Mouse (Mus musculus): ENCODE results near the gene Trap1.
"Not testable (repeated sequence)": the region's sequence is repeated elsewhere in the genome, so short reads cannot be mapped to it uniquely, and the experiment has no call there.

The Trap1 gene

GRCm38 (mm10) chr16:4077384-4078061 is at the start of gene Trap1:
Trap1 (minus strand) TSS chr16:4077827.
- DNase-seq, result peak; percentile 89 to 96

GRCm38 (mm10) chr16:4117072-4117471 is 39.4 kb upstream of the Trap1 start:
- DNase-seq, result no peak

GRCm38 (mm10) chr16:4100374-4100773 is 22.7 kb upstream of the Trap1 start:
- DNase-seq, result no peak

GRCm38 (mm10) chr16:4097521-4097920 is 19.9 kb upstream of the Trap1 start:
- DNase-seq, result peak; percentile 25 to 53

GRCm38 (mm10) chr16:4096898-4097297 is 19.3 kb upstream of the Trap1 start:
- DNase-seq, result no peak

GRCm38 (mm10) chr16:4096141-4096540 is 18.5 kb upstream of the Trap1 start:
- no peak for DNase-seq

- DNase-seq, result no peak
Measured at GRCm38 (mm10) chr16:4087214-4087913, 9.7 kb upstream of the Trap1 start.

GRCm38 (mm10) chr16:4085851-4086387 is 8.3 kb upstream of the Trap1 start:
- DNase-seq, result no peak

GRCm38 (mm10) chr16:4085051-4085450 is 7.4 kb upstream of the Trap1 start:
- DNase-seq, result no peak

GRCm38 (mm10) chr16:4080419-4080818 is 2.8 kb upstream of the Trap1 start:
- not testable (repeated sequence) for DNase-seq

- no peak for DNase-seq
Measured at GRCm38 (mm10) chr16:4079656-4080055, 2.0 kb upstream of the Trap1 start.

- peak in 1 of 2 experiments; percentile 21 for DNase-seq
Measured at GRCm38 (mm10) chr16:4078302-4078701, 675 bp upstream of the Trap1 start.

- DNase-seq, result no peak
Measured at GRCm38 (mm10) chr16:4074836-4075235, 2.8 kb downstream of the Trap1 start.

- no peak for DNase-seq
Measured at GRCm38 (mm10) chr16:4074297-4074696, 3.3 kb downstream of the Trap1 start.

- peak; percentile 49 for DNase-seq
Measured at GRCm38 (mm10) chr16:4068588-4068987, 9.0 kb downstream of the Trap1 start.

GRCm38 (mm10) chr16:4064945-4065344 is 12.7 kb downstream of the Trap1 start:
- no peak for DNase-seq

GRCm38 (mm10) chr16:4053811-4054210 is 23.8 kb downstream of the Trap1 start:
- no peak for DNase-seq

GRCm38 (mm10) chr16:4052601-4053000 is 25.0 kb downstream of the Trap1 start:
- DNase-seq, result no peak

GRCm38 (mm10) chr16:4045524-4045923 is 32.1 kb downstream of the Trap1 start:
- DNase-seq, result no peak

- no peak for DNase-seq
Measured at GRCm38 (mm10) chr16:4044093-4044492, 33.5 kb downstream of the Trap1 start.

GRCm38 (mm10) chr16:4041646-4042045 is 36.0 kb downstream of the Trap1 start:
- no peak for DNase-seq

- no peak for DNase-seq
Measured at GRCm38 (mm10) chr16:4040206-4040605, 37.4 kb downstream of the Trap1 start.

- DNase-seq, result no peak
Measured at GRCm38 (mm10) chr16:4037690-4038089, 39.9 kb downstream of the Trap1 start.

- no peak for DNase-seq
Measured at GRCm38 (mm10) chr16:4036807-4037206, 40.8 kb downstream of the Trap1 start, which contains the start of gene Dnase1. Dnase1 (plus strand) TSS chr16:4036942.
